Mouse (Mus musculus) ES-E14 (cell line): Measurements from ENCODE around the gene Zc2hc1b.

ENCODE experiments used
- MAFK ChIP-seq: IDR thresholded peaks from 2 replicates; pipeline ENCODE4 v1.6.1; 2014; ENCODE audit warnings: mild to moderate bottlenecking, low read depth, low read length, inconsistent platforms; ENCODE audit not compliant: insufficient read depth
- ZNF384 ChIP-seq: IDR thresholded peaks from 2 replicates; pipeline ENCODE4 v1.6.1; 2012; ENCODE audit warnings: low read depth, low read length, inconsistent platforms

DNA sequence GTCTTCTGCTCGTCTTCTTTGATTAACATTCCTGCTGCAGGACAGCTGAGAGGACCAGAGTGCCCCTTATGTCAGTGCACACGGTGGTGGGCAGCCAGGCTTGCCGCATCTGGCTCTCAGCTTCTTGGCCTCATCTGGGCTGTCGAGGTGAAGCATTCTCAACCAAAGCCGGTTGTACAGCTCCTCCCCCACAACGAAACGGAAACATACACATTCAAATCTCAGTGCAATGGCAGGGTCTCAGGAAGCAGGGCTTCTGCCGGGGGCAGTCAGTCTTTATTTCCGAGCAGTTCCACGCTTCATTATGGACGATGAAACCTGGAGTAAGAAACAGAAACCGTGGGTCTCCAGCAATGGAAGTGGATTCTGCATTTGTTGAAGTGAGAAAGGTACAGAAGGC is 36.1 kb upstream of the Zc2hc1b start:
- TF ChIP-seq MAFK: no peak
- TF ChIP-seq ZNF384: no peak
